ENCODE assay signal across 8 mouse cellular contexts in genomic region chr4:135203806-135204560, GRCm38 (mm10).
DNase-seq lines count a peak whose midpoint lies in the region; ATAC-seq and TF ChIP-seq lines count a peak whose summit lies in the region.

No protein-coding gene starts in this region.

- ATAC-seq in heart, embryonic 16.5 days (replicated peaks; ENCODE audit: extremely low read depth, insufficient read depth, low FRiP score): no peak
- ATAC-seq in hindbrain, embryonic 16.5 days: no peak
- ATAC-seq in midbrain, embryonic 16.5 days: no peak

- no peak for TF ChIP-seq CTCF in bone marrow, adult 2 months (IDR thresholded peaks at IDR 0.05; ENCODE audit: control insufficient read depth, insufficient read depth, low read length)

- DNase-seq in heart, adult 11 months: no peak
- no peak for DNase-seq in right cerebral cortex, postnatal 36 days (ENCODE audit: low spot score in 2 of 2)
- DNase-seq in cerebellum, postnatal 36 days: no peak
- no peak for DNase-seq in thymus, postnatal 0 days (ENCODE audit: low spot score)

- H3K27ac ChIP-seq in heart, embryonic 16.5 days (ENCODE audit: low read length): peak overlapping the region; percentile 27; the same call in 1 of the 2 replicates
- H3K27ac ChIP-seq in bone marrow, adult 2 months (ENCODE audit: control insufficient read depth, insufficient read depth, low read depth, low read length, poor library complexity): peak overlapping the region; percentile 69
- no peak overlapping the region for H3K27ac ChIP-seq in hindbrain, embryonic 16.5 days (ENCODE audit: low read depth, low read length)
- no peak overlapping the region for H3K27ac ChIP-seq in midbrain, embryonic 16.5 days (ENCODE audit: low read length)

- peaks cover 17% of the 10 kb centered on the region for H3K4me1 ChIP-seq in heart, embryonic 16.5 days (ENCODE audit: control insufficient read depth, insufficient read depth, low read length)
- no peaks in the 10 kb centered on the region; the same call in 1 of the 2 replicates for H3K4me1 ChIP-seq in bone marrow, adult 2 months (ENCODE audit: control insufficient read depth, insufficient read depth, low read length)
- peaks cover 7% of the 10 kb centered on the region for H3K4me1 ChIP-seq in hindbrain, embryonic 16.5 days (ENCODE audit: control insufficient read depth, insufficient read depth, low read depth, low read length)
- H3K4me1 ChIP-seq in midbrain, embryonic 16.5 days (ENCODE audit: control insufficient read depth, insufficient read depth, low read length): peaks cover 9% of the 10 kb centered on the region

- peak overlapping the region; percentile 65 for H3K4me2 ChIP-seq in heart, embryonic 16.5 days (ENCODE audit: low read depth, low read length)
- H3K4me2 ChIP-seq in hindbrain, embryonic 16.5 days (ENCODE audit: low read length): peak overlapping the region; percentile 56
- peak overlapping the region; percentile 41 for H3K4me2 ChIP-seq in midbrain, embryonic 16.5 days (ENCODE audit: low read length)

- peaks cover 19% of the 10 kb centered on the region for H3K27me3 ChIP-seq in heart, embryonic 16.5 days (ENCODE audit: control insufficient read depth, insufficient read depth, low read length)
- H3K27me3 ChIP-seq in hindbrain, embryonic 16.5 days (replicated peaks; ENCODE audit: control insufficient read depth, insufficient read depth, low read length): peaks cover 12% of the 10 kb centered on the region
- peaks cover 18% of the 10 kb centered on the region for H3K27me3 ChIP-seq in midbrain, embryonic 16.5 days (ENCODE audit: control insufficient read depth, insufficient read depth, low read depth, low read length)

- H3K36me3 ChIP-seq in heart, embryonic 16.5 days (ENCODE audit: control insufficient read depth, insufficient read depth): no peaks in the 10 kb centered on the region
- no peaks in the 10 kb centered on the region for H3K36me3 ChIP-seq in hindbrain, embryonic 16.5 days (ENCODE audit: control insufficient read depth, insufficient read depth, low read length)
- no peaks in the 10 kb centered on the region for H3K36me3 ChIP-seq in midbrain, embryonic 16.5 days (ENCODE audit: control insufficient read depth, insufficient read depth, low read length)

- peak overlapping the region; percentile 41 for H3K4me3 ChIP-seq in heart, embryonic 16.5 days (ENCODE audit: low read length)
- H3K4me3 ChIP-seq in bone marrow, adult 2 months (replicated peaks; ENCODE audit: control insufficient read depth, low read depth, low read length): no peak overlapping the region
- H3K4me3 ChIP-seq in hindbrain, embryonic 16.5 days (ENCODE audit: low read length): peak overlapping the region; percentile 20
- peak overlapping the region; percentile 1; the same call in 1 of the 2 replicates for H3K4me3 ChIP-seq in midbrain, embryonic 16.5 days (ENCODE audit: low read depth, low read length)

- H3K9ac ChIP-seq in heart, embryonic 16.5 days (ENCODE audit: low read length): peak overlapping the region; percentile 39
- no peak overlapping the region for H3K9ac ChIP-seq in hindbrain, embryonic 16.5 days (ENCODE audit: low read depth, low read length)
- H3K9ac ChIP-seq in midbrain, embryonic 16.5 days (ENCODE audit: low read depth, low read length): no peak overlapping the region

- 27% methylated on average over 17 of the region's 17 CpGs for WGBS in heart, embryonic 16.5 days
- WGBS in bone marrow, adult 2 months: 21% methylated on average over 17 of the region's 17 CpGs
- 16% methylated on average over 17 of the region's 17 CpGs for WGBS in hindbrain, embryonic 16.5 days
- WGBS in midbrain, embryonic 16.5 days: 17% methylated on average over 17 of the region's 17 CpGs

- H3K9me3 ChIP-seq in heart, embryonic 16.5 days (replicated peaks; ENCODE audit: control insufficient read depth, low read length): 0 out of 2 replicates have a peak, but pooled peaks cover 2% of the 10 kb centered on the region
- H3K9me3 ChIP-seq in hindbrain, embryonic 16.5 days (ENCODE audit: control insufficient read depth, low read length): no peaks in the 10 kb centered on the region
- no peaks in the 10 kb centered on the region for H3K9me3 ChIP-seq in midbrain, embryonic 16.5 days (replicated peaks; ENCODE audit: control insufficient read depth, low read length, poor library complexity, severe bottlenecking)

- no peak for TF ChIP-seq POLR2A in bone marrow, adult 2 months (IDR thresholded peaks at IDR 0.05; ENCODE audit: borderline replicate concordance, control insufficient read depth, low read depth, low read length)

Comparison
In these comparisons a context has a peak if more than half of its experiments do, and no peak if none do; other contexts are left out.
1. H3K27ac ChIP-seq: peak in heart, embryonic 16.5 days (single experiment) and bone marrow, adult 2 months (single experiment); none in hindbrain, embryonic 16.5 days (single experiment) and midbrain, embryonic 16.5 days (single experiment).
2. Peak in every context shown above with its lines, with median percentiles within 50 percentile points of each other: H3K4me2 ChIP-seq.